Mouse (Mus musculus): Measurements from ENCODE around the gene Phlpp2. TPM values are rescaled to one million over a fixed set of nuclear protein-coding genes. Genes with fewer than 3 reads are reported as not detected.

Gene Phlpp2
- polyA plus RNA-seq, 1 experiment from 2014 or later = 3.4 TPM

DNA sequence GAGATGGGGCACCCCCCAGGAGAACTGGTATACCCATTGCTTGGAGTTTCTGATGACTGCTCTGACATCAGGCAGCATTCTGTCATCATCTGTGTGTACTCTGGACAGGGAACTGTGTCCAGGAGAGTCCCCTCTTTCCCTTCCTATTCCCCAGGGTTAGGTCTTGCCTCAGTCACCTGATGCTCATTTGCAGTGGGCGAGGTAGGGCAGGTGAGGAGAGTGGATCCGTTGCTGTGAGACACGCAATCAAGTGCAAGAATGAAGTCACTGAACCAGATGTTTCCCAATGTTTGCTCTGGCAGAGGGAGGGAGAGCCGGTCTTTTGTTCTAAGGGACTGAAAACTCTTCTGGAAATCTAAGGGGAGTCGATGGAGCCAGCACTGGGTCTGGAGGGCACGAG, 111.0 kb downstream of the Phlpp2 start:
- ATAC-seq = no peak
- Histone ChIP-seq H3K27me3 (no peaks in the 10 kb centered on the region), H3K36me3 (ENCODE audit: poor library complexity, severe bottlenecking) (no peaks in the 10 kb centered on the region), H3K4me1 (peaks cover 11% of the 10 kb centered on the region), H3K4me3 (no peak overlapping the region), H3K9ac (no peak overlapping the region), H3K9me3 (replicated peaks) (peaks cover 9% of the 10 kb centered on the region), H3K27ac (no peak overlapping the region), H3K4me2 (no peak overlapping the region)
- 80% methylated on average over 6 of the region's 6 CpGs for WGBS

DNA sequence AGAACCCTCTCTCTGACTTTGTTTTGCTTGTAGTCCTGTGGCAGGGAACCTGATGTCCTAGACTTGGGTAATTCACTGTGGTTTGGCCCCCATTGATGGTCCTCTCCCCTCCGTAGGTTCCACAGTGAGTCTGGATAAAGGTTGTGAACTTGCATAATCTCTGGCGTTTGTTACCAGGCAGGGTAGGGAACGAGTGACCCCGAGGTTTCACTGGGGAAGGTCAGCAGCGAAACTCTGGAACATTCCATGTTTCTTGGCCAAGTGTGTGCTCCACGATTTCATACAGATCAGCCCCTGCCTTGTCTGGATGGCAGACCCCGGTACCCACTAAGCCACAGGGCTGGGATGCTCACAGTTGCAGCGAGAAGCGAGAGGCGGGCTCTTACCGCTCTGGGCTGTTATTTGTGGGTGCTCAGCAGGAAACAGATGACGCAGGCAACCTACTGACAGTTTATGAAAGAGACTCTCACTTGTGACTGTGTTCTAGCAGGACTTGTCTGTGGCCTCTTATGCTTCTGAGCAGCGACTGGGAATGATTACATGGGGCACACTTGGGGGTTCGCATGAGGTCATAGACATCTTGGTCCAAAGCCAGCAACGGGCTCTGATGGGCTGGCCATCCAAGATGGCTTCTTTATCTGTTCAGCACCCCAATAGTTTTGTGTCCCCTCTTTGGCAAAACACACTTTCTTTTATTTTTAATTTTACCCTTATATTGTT, 114.2 kb downstream of the Phlpp2 start:
- 73% methylated on average over 15 of the region's 15 CpGs for WGBS
- H3K27me3 ChIP-seq = no peaks in the 10 kb centered on the region
- H3K9me3 ChIP-seq (replicated peaks) = no peaks in the 10 kb centered on the region
- no peaks in the 10 kb centered on the region for H3K36me3 ChIP-seq (ENCODE audit: poor library complexity, severe bottlenecking)
- H3K27ac ChIP-seq = no peak overlapping the region
- no peak overlapping the region for H3K4me3 ChIP-seq
- no peak overlapping the region for H3K9ac ChIP-seq
- no peak for ATAC-seq
- H3K4me1 ChIP-seq = peaks cover 14% of the 10 kb centered on the region
- no peak overlapping the region for H3K4me2 ChIP-seq

DNA sequence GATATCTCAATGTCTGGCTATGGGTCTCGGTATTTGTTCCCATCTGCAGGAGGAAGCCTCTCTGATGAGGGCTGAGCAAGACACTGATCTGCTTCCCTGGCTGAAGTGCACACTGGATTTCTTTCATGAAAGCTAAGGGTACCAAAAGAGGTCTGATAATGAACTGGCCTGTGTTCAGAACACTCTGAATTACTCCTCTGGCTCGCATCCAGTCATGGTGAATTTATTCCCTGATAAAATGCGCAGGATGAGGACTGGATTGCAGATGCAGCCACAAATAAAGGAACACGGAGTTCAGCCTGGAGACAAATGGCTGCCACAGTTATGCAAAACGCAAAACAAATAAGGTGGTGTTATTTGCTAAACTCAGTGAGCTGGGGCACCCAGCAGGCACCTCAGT, 115.6 kb downstream of the Phlpp2 start:
- peaks cover 14% of the 10 kb centered on the region for H3K4me1 ChIP-seq
- no peak overlapping the region for H3K4me3 ChIP-seq
- no peak for ATAC-seq
- 32% methylated on average over 5 of the region's 5 CpGs for WGBS
- H3K4me2 ChIP-seq = peak overlapping the region; percentile 10; the same call in 1 of the 2 replicates
- no peaks in the 10 kb centered on the region for H3K9me3 ChIP-seq (replicated peaks)
- H3K9ac ChIP-seq = no peak overlapping the region
- H3K27ac ChIP-seq = peak overlapping the region; percentile 54
- H3K36me3 ChIP-seq (ENCODE audit: poor library complexity, severe bottlenecking) = no peaks in the 10 kb centered on the region
- no peaks in the 10 kb centered on the region for H3K27me3 ChIP-seq

DNA sequence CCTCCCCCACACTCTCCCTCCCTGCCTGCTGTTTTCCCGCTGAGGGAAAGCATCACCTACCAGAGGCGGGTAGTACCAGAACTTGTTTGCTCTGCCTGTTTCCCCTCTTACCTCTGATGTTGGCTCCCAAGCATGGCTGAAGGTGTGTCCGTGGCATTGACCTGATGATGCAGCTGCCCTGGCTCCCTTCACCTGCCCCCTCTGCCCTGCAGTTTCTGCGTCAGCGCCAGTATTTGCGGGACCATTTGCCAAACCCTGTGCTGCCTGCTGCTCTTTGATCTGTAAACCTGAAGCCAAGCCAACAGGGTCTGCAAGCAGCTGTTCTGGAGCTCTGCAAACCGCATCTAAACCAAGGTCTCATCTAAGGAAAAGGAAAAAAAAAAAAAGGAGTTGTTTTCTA, 118.0 kb downstream of the Phlpp2 start:
- Histone ChIP-seq H3K27me3 (no peaks in the 10 kb centered on the region), H3K36me3 (ENCODE audit: poor library complexity, severe bottlenecking) (no peaks in the 10 kb centered on the region), H3K9ac (no peak overlapping the region), H3K27ac (no peak overlapping the region), H3K4me1 (peaks cover 14% of the 10 kb centered on the region), H3K4me2 (no peak overlapping the region), H3K9me3 (replicated peaks) (no peaks in the 10 kb centered on the region), H3K4me3 (no peak overlapping the region)
- ATAC-seq = no peak
- WGBS = 75% methylated on average over 7 of the region's 7 CpGs

DNA sequence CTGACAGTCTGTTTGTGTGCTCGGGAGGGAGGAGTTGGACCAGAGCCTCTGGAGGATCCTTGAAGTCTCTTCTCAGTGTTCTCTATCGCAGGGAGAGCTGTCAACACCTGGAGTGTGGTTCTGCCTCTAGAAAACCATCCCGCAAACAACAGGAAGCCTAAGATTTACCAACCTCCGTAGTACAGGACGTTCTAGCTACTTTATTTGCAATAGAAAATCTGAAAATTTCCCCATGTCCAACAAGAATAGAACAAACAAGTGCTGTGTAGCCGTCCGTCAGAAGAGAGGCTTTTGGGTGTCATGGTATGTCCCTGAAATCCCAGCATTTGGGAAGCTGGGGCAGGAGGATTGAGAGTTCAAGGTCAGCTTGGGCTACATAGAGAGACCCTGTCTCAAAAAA, 119.4 kb downstream of the Phlpp2 start:
- Histone ChIP-seq H3K36me3 (ENCODE audit: poor library complexity, severe bottlenecking) (no peaks in the 10 kb centered on the region), H3K27ac (no peak overlapping the region), H3K4me1 (peaks cover 14% of the 10 kb centered on the region), H3K4me2 (no peak overlapping the region), H3K9ac (no peak overlapping the region), H3K9me3 (replicated peaks) (no peaks in the 10 kb centered on the region), H3K27me3 (no peaks in the 10 kb centered on the region), H3K4me3 (no peak overlapping the region)
- WGBS = 84% methylated on average over 7 of the region's 7 CpGs
- ATAC-seq = no peak

DNA sequence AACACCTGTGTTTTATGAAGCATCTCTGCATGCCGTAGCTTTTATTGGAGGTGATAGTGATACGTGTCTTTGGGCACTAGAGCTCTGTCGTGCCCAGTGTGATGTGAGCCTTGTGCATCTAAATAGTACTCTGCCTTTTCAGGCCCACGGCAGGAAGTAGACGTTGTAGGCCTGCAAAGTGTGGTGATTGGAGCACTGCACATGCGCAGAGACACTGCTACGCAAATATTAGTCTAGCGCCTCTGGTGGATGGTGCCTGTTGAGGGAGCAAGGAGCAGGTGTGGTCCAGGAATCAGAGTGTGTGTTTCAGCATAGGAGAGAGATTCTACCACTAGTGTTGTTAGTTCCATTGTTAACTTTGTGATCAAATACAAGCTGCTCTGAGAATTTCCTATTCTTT, 120.8 kb downstream of the Phlpp2 start:
- Histone ChIP-seq H3K27me3 (no peaks in the 10 kb centered on the region), H3K4me3 (no peak overlapping the region), H3K9ac (no peak overlapping the region), H3K4me2 (no peak overlapping the region), H3K9me3 (replicated peaks) (no peaks in the 10 kb centered on the region), H3K4me1 (peaks cover 6% of the 10 kb centered on the region), H3K27ac (no peak overlapping the region), H3K36me3 (ENCODE audit: poor library complexity, severe bottlenecking) (no peaks in the 10 kb centered on the region)
- 92% methylated on average over 8 of the region's 8 CpGs for WGBS
- no peak for ATAC-seq

DNA sequence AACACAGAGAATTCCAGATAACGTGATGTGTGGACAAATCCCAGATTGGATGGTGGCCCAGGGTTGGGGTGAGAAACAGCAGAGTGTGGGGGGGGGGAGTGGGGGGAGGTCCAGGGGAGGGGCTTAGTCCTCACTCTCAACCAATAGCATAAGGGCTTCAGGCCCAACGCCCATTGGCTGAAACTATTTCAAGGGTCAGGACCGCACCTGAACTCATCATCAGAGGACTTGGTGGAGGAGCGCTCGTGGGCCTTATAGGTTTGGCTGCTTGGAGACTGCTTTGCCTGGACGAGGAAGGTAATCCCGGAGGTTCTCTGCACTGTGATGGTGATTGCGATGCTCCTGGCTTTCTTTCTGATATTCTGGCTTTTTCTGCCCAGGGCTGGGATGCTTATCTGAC, 121.9 kb downstream of the Phlpp2 start, which contains the start of gene Tat:
Gene Tat, plus strand, starts transcription at position 214 of the 400 bp plus-strand sequence.
- H3K4me1 ChIP-seq = no peaks in the 10 kb centered on the region
- no peaks in the 10 kb centered on the region for H3K9me3 ChIP-seq (replicated peaks)
- H3K4me2 ChIP-seq = no peak within 1 kb of the TSS
- H3K27ac ChIP-seq = no peak within 1 kb of the TSS
- H3K4me3 ChIP-seq = no peak within 1 kb of the TSS
- no peaks in the 10 kb centered on the region for H3K27me3 ChIP-seq
- no peaks in the 10 kb centered on the region for H3K36me3 ChIP-seq (ENCODE audit: poor library complexity, severe bottlenecking)
- 86% methylated on average over 8 of the region's 8 CpGs for WGBS
- H3K9ac ChIP-seq = no peak within 1 kb of the TSS
- ATAC-seq = no peak

DNA sequence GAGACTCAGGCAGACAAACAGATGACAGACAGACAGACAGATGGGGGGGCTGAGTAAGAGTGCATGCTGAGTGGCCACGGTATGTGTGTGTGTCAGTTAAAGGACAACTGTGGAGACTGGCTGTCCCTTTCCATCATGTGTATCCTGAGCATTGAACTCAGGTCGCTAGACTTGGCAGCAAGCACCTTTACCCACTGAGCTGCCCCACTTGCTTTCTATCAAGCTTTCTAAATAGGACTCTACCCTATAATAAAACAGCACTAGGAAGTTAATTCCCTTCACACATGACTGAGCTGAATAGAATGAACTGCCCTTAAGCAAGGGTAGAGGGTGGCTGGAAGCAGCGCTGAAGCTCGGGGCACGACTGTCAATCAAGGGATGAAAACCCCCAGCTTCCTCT, 123.8 kb downstream of the Phlpp2 start:
- no peak for ATAC-seq
- 61% methylated on average over 5 of the region's 5 CpGs for WGBS
- Histone ChIP-seq H3K36me3 (ENCODE audit: poor library complexity, severe bottlenecking) (no peaks in the 10 kb centered on the region), H3K4me2 (no peak overlapping the region), H3K9ac (no peak overlapping the region), H3K27me3 (no peaks in the 10 kb centered on the region), H3K27ac (no peak overlapping the region), H3K4me3 (no peak overlapping the region), H3K9me3 (replicated peaks) (no peaks in the 10 kb centered on the region), H3K4me1 (no peaks in the 10 kb centered on the region)

DNA sequence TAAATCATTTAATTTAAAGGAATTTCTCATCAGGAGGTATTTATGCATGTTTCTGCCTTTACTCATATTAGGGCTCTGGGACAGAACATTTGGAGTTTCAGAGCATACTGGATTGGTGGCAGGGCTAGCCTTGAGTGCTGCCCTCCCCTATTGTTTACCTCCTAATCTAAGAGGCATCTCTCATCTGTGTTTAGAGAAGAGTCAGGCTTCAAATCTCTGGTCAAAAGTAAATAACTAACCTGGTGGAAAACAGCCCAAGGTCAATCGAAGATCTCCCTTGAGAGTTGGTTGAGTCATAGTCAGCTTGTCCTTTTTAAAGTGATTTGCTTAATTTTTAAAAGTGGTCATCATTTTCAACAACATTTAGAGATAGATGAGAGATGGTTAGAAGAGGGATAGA, 124.6 kb downstream of the Phlpp2 start:
- Histone ChIP-seq H3K9ac (no peak overlapping the region), H3K4me2 (no peak overlapping the region), H3K27me3 (no peaks in the 10 kb centered on the region), H3K9me3 (replicated peaks) (no peaks in the 10 kb centered on the region), H3K4me3 (no peak overlapping the region), H3K4me1 (no peaks in the 10 kb centered on the region), H3K36me3 (ENCODE audit: poor library complexity, severe bottlenecking) (no peaks in the 10 kb centered on the region), H3K27ac (no peak overlapping the region)
- ATAC-seq = no peak
- WGBS = 86% methylated on average over 1 of the region's 1 CpGs

Other genes with a start within 250 kb of the Phlpp2 start
- gene Ist1, start 175.3 kb upstream of the Phlpp2 start, polyA plus RNA-seq (2015; fragmentation: Nextera tagmentation; extraction: Ambion mirVana) = 165 and 177 TPM in 2 replicates
- 71.3 and 73.1 TPM in 2 replicates for gene Zfp821, start 163.0 kb upstream of the Phlpp2 start, polyA plus RNA-seq (2015; fragmentation: Nextera tagmentation; extraction: Ambion mirVana)
- gene Atxn1l, start 130.8 kb upstream of the Phlpp2 start, polyA plus RNA-seq (2015; fragmentation: Nextera tagmentation; extraction: Ambion mirVana) = 4.0 and 4.6 TPM in 2 replicates
- 45.7 and 50.6 TPM in 2 replicates for gene Ap1g1, start 90.0 kb upstream of the Phlpp2 start, polyA plus RNA-seq (2015; fragmentation: Nextera tagmentation; extraction: Ambion mirVana)
- gene Marveld3, start 93.7 kb downstream of the Phlpp2 start, polyA plus RNA-seq (2015; fragmentation: Nextera tagmentation; extraction: Ambion mirVana) = 1.0 and 1.5 TPM in 2 replicates
- not detected in 2 replicates for gene Tat, start 121.9 kb downstream of the Phlpp2 start, polyA plus RNA-seq (2015; fragmentation: Nextera tagmentation; extraction: Ambion mirVana)
- gene Chst4, start 171.2 kb downstream of the Phlpp2 start, polyA plus RNA-seq (2015; fragmentation: Nextera tagmentation; extraction: Ambion mirVana) = not detected in 2 replicates
- gene Zfp612, start 211.2 kb downstream of the Phlpp2 start, polyA plus RNA-seq (2015; fragmentation: Nextera tagmentation; extraction: Ambion mirVana) = 17.7 and 19.9 TPM in 2 replicates
- not detected in 2 replicates for gene Gm21964, start 232.7 kb downstream of the Phlpp2 start, polyA plus RNA-seq (2015; fragmentation: Nextera tagmentation; extraction: Ambion mirVana)
- not detected in 2 replicates for gene Gm17720, start 234.2 kb downstream of the Phlpp2 start, polyA plus RNA-seq (2015; fragmentation: Nextera tagmentation; extraction: Ambion mirVana)